In the genomic region with DNA sequence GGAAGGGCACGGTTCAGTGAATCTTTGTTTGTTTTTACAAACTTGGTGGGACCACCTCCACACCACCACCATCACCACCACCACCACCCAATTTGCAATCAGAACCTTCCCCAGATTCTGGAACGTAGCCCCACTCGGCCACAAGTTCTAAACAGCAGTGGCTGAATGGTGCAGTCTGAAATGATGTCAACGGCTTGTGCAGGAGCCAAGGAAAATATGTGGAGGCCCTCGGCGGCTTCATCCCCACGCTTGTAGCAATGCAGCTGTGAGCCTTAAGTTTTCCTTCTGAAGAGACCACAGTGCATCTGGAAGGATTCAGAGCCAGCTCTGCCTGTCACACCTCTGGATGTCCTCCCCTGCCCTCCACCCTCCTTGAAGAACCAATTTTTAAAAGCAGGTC, we compare ENCODE assay signal across 12 mouse cellular contexts.
DNase-seq lines count a peak whose midpoint lies in the region; TF ChIP-seq lines count a peak whose summit lies in the region.
"Had no signal": no experiment of that assay in that cellular context is flagged by ENCODE, and none has a peak within 500 bp of the region (broad histone marks: within the 10 kb centered on the region; RNA-seq: fewer than 3 reads in every experiment).

No protein-coding gene starts in this region.

- H3K27me3 ChIP-seq in forebrain, embryonic 10.5 days (ENCODE audit: poor library complexity, severe bottlenecking) = no peaks in the 10 kb centered on the region
- H3K27me3 ChIP-seq: CH12.LX had no signal

- no peak overlapping the region for H3K4me3 ChIP-seq in gastrocnemius, adult 2 months
- no peak overlapping the region for H3K4me3 ChIP-seq in forebrain, embryonic 10.5 days
- H3K4me3 ChIP-seq: hindbrain, embryonic 13.5 days had no signal

- peaks cover 24% of the 10 kb centered on the region for H3K4me1 ChIP-seq in forebrain, embryonic 10.5 days
- H3K4me1 ChIP-seq: hindbrain, embryonic 13.5 days had no signal

- H3K9me3 ChIP-seq in forebrain, embryonic 10.5 days = no peaks in the 10 kb centered on the region
- H3K9me3 ChIP-seq: hindbrain, embryonic 13.5 days had no signal

- WGBS in forebrain, embryonic 10.5 days = 88% methylated on average over 7 of the region's 7 CpGs

- intact Hi-C loops in gastrocnemius, adult 2 months (cut with DNase I) = loop anchor here (10.0 kb wide), 1 partner anchor 194 kb away; no protein-coding TSS in a partner anchor
- intact Hi-C loops in heart, postnatal 36 days (cut with DNase I) = no loop called here
- intact Hi-C loops in left cerebral cortex, postnatal 14 days (cut with DNase I) = no loop called here

- TF ChIP-seq CTCF in gastrocnemius, adult 2 months (IDR thresholded peaks at IDR 0.05) = no peak

- no peaks in the 10 kb centered on the region for H3K36me3 ChIP-seq in forebrain, embryonic 10.5 days (replicated peaks)
- H3K36me3 ChIP-seq: hindbrain, embryonic 13.5 days had no signal

- peak; percentile 51 for DNase-seq in kidney, postnatal 10 days
- no peak for DNase-seq in kidney, postnatal 36 days
- peak; percentile 42 for DNase-seq in gastrocnemius, adult 2 months
- DNase-seq in heart, postnatal 36 days = peak; percentile 45 to 54
- peak; percentile 51 to 74 for DNase-seq in lung, postnatal 4 days
- DNase-seq in left cerebral cortex, postnatal 14 days (ENCODE audit: low spot score in 2 of 2) = no peak
- DNase-seq in forebrain, embryonic 10.5 days (ENCODE audit: extremely low spot score, low spot score) = no peak
- DNase-seq in layer of hippocampus, postnatal 14 days (ENCODE audit: low spot score in 2 of 2) = no peak
- DNase-seq: layer of hippocampus, adult 9-11 months; retina, postnatal 1 day had no signal

- H3K27ac ChIP-seq in gastrocnemius, adult 2 months = peak overlapping the region; percentile 28
- H3K27ac ChIP-seq in forebrain, embryonic 10.5 days = no peak overlapping the region
- H3K27ac ChIP-seq: hindbrain, embryonic 13.5 days had no signal

Comparison
In these comparisons a context has a peak if more than half of its experiments do, and no peak if none do; other contexts are left out.
1. DNase-seq: peak in kidney, postnatal 10 days (single experiment), gastrocnemius, adult 2 months (single experiment), heart, postnatal 36 days (2 of 2) and lung, postnatal 4 days (2 of 2); none in kidney, postnatal 36 days (0 of 2), left cerebral cortex, postnatal 14 days (0 of 2), forebrain, embryonic 10.5 days (single experiment) and layer of hippocampus, postnatal 14 days (0 of 2).